Mouse (Mus musculus) kidney, adult 2 months (tissue): ENCODE measurements around the gene Chpf2.

Experiments
- CTCF ChIP-seq: fragments of 200-500 bp; conservative IDR thresholded peaks from 2 replicates; pipeline ENCODE4 v1.5.1; 2011; ENCODE audit warnings: low read depth, mild to moderate bottlenecking, control low read depth, low read length, moderate library complexity, mixed read lengths; ENCODE audit not compliant: insufficient read depth, insufficient read length
- POLR2A ChIP-seq: fragments of 200-500 bp; IDR thresholded peaks from one replicate; pipeline ENCODE4 v1.6.1; 2011; ENCODE audit warnings: low read depth, low read length, control low read depth

- TF ChIP-seq CTCF: no peak
- TF ChIP-seq POLR2A: no peak
Measured at GRCm38 (mm10) chr5:24601071-24601835, 14.7 kb downstream of the Chpf2 start.
